Mouse (Mus musculus) testis, adult 2 months (tissue): ENCODE data around the gene Dok7. TPM values are rescaled to one million over a fixed set of nuclear protein-coding genes. Genes with fewer than 3 reads are reported as not detected.

Source experiments
- H3K27ac ChIP-seq: fragments of 200-500 bp; 2 replicates; pipeline ENCODE4 v1.5.1; 2012; ENCODE audit warnings: low read depth, low read length; ENCODE audit not compliant: control insufficient read depth, insufficient read depth
- H3K27me3 ChIP-seq: fragments of 200-500 bp; 2 replicates; pipeline ENCODE4 v1.6.1; 2012; ENCODE audit warnings: mild to moderate bottlenecking, low read length, moderate library complexity; ENCODE audit not compliant: control insufficient read depth, insufficient read depth
- H3K36me3 ChIP-seq: fragments of 200-500 bp; 2 replicates; pipeline ENCODE4 v1.6.1; 2012; ENCODE audit warnings: mild to moderate bottlenecking, low read length; ENCODE audit not compliant: control insufficient read depth, insufficient read depth
- H3K4me1 ChIP-seq: fragments of 200-500 bp; 2 replicates; pipeline ENCODE4 v1.6.1; 2012; ENCODE audit warnings: low read length; ENCODE audit not compliant: control insufficient read depth, insufficient read depth
- H3K4me3 ChIP-seq: fragments of 200-500 bp; 2 replicates; pipeline ENCODE4 v1.5.1; 2012; ENCODE audit warnings: low read depth, mild to moderate bottlenecking, low read length, moderate library complexity, mixed read lengths; ENCODE audit not compliant: control insufficient read depth
- CTCF ChIP-seq: fragments of 200-500 bp; IDR thresholded peaks from 2 replicates; pipeline ENCODE4 v1.5.1; 2012; ENCODE audit warnings: low read depth, mild to moderate bottlenecking, inconsistent platforms, low read length, moderate library complexity; ENCODE audit not compliant: control insufficient read depth, insufficient read depth, insufficient replicate concordance
- POLR2A ChIP-seq: fragments of 200-500 bp; IDR thresholded peaks from 2 replicates; pipeline ENCODE4 v1.6.1; 2012; ENCODE audit warnings: low read depth, mild to moderate bottlenecking, inconsistent platforms, low read length, moderate library complexity; ENCODE audit not compliant: control insufficient read depth
- polyA plus RNA-seq: library from polyadenylated mRNA; depleted of rRNA; stranded (reverse); fragments of >200 nt; gene quantifications from 2 replicates; pipeline ENCODE4 v1.2.3, GENCODE M21; 2012

Gene Dok7
- polyA plus RNA-seq, 1 experiment, result 10.6 TPM

- H3K36me3 ChIP-seq, result peaks cover 1% of the 10 kb centered on the region
- TF ChIP-seq CTCF, result peak; percentile 47; the same call in 1 of the 2 replicates
- no peak for TF ChIP-seq POLR2A
- no peak overlapping the region for H3K4me3 ChIP-seq
Measured at GRCm38 (mm10) chr5:35024975-35025374, 31.6 kb upstream of the Dok7 start.

GRCm38 (mm10) chr5:35029303-35029702, 27.3 kb upstream of the Dok7 start:
- TF ChIP-seq POLR2A (no peak), CTCF (no peak)
- H3K4me3 ChIP-seq, result no peak overlapping the region
- H3K27ac ChIP-seq, result no peak overlapping the region
- no peaks in the 10 kb centered on the region for H3K27me3 ChIP-seq
- peaks cover 4% of the 10 kb centered on the region for H3K36me3 ChIP-seq
- no peaks in the 10 kb centered on the region for H3K4me1 ChIP-seq

More at GRCm38 (mm10) chr5:35024975-35025374, 31.6 kb upstream of the Dok7 start:
- no peaks in the 10 kb centered on the region for H3K27me3 ChIP-seq
- no peaks in the 10 kb centered on the region for H3K4me1 ChIP-seq
- no peak overlapping the region for H3K27ac ChIP-seq

GRCm38 (mm10) chr5:35029755-35030154, 26.8 kb upstream of the Dok7 start:
- H3K36me3 ChIP-seq, result peaks cover 4% of the 10 kb centered on the region
- TF ChIP-seq CTCF (no peak), POLR2A (no peak)
- H3K27me3 ChIP-seq, result no peaks in the 10 kb centered on the region

GRCm38 (mm10) chr5:35033068-35033467, 23.5 kb upstream of the Dok7 start:
- Histone ChIP-seq H3K27ac (no peak overlapping the region), H3K4me1 (no peaks in the 10 kb centered on the region), H3K4me3 (no peak overlapping the region), H3K27me3 (no peaks in the 10 kb centered on the region), H3K36me3 (peaks cover 4% of the 10 kb centered on the region)
- TF ChIP-seq CTCF (no peak), POLR2A (no peak)

More at GRCm38 (mm10) chr5:35029755-35030154, 26.8 kb upstream of the Dok7 start:
- H3K4me1 ChIP-seq, result no peaks in the 10 kb centered on the region
- H3K4me3 ChIP-seq, result no peak overlapping the region
- no peak overlapping the region for H3K27ac ChIP-seq

- H3K27me3 ChIP-seq, result no peaks in the 10 kb centered on the region
- H3K27ac ChIP-seq, result no peak overlapping the region
- TF ChIP-seq CTCF (no peak), POLR2A (no peak)
- no peak overlapping the region for H3K4me3 ChIP-seq
- peaks cover 4% of the 10 kb centered on the region for H3K36me3 ChIP-seq
- H3K4me1 ChIP-seq, result no peaks in the 10 kb centered on the region
Measured at GRCm38 (mm10) chr5:35033619-35034018, 22.9 kb upstream of the Dok7 start.

- H3K36me3 ChIP-seq, result peaks cover 2% of the 10 kb centered on the region
- no peak overlapping the region for H3K27ac ChIP-seq
- TF ChIP-seq POLR2A, result no peak
- TF ChIP-seq CTCF, result no peak
- no peak overlapping the region for H3K4me3 ChIP-seq
- H3K4me1 ChIP-seq, result no peaks in the 10 kb centered on the region
- no peaks in the 10 kb centered on the region for H3K27me3 ChIP-seq
Measured at GRCm38 (mm10) chr5:35035141-35035540, 21.4 kb upstream of the Dok7 start.

- Histone ChIP-seq H3K36me3 (peaks cover 2% of the 10 kb centered on the region), H3K27ac (no peak overlapping the region), H3K27me3 (no peaks in the 10 kb centered on the region), H3K4me3 (no peak overlapping the region), H3K4me1 (no peaks in the 10 kb centered on the region)
- no peak for TF ChIP-seq CTCF
Measured at GRCm38 (mm10) chr5:35035795-35036194, 20.8 kb upstream of the Dok7 start.

GRCm38 (mm10) chr5:35037438-35037837, 19.1 kb upstream of the Dok7 start:
- H3K27me3 ChIP-seq, result no peaks in the 10 kb centered on the region
- no peak overlapping the region for H3K4me3 ChIP-seq
- no peaks in the 10 kb centered on the region; the same call in 1 of the 2 replicates for H3K36me3 ChIP-seq

More at GRCm38 (mm10) chr5:35037438-35037837, 19.1 kb upstream of the Dok7 start:
- no peaks in the 10 kb centered on the region for H3K4me1 ChIP-seq
- no peak for TF ChIP-seq POLR2A
- no peak overlapping the region for H3K27ac ChIP-seq
